Mouse (Mus musculus) midbrain, embryonic 16.5 days (tissue): ENCODE results near the gene Gpr157. TPM values are rescaled to one million over a fixed set of nuclear protein-coding genes. Genes with fewer than 3 reads are reported as not detected.
A peak's percentile ranks its signal among the peaks of the same experiment; 100 is the strongest.

Experiments used
- ATAC-seq: fragments of 200-750 bp; cut with Nextera tagmentation; 2 replicates; pipeline ENCODE4 v1.8.0; 2017; ENCODE audit warnings: moderate TSS enrichment
- H3K27ac ChIP-seq: fragments of 300-500 bp; sonication (generic); 2 replicates; pipeline ENCODE4 v1.5.1; 2014; ENCODE audit warnings: mild to moderate bottlenecking, low read length, mixed read lengths
- H3K27me3 ChIP-seq: fragments of 300-500 bp; sonication (generic); 2 replicates; pipeline ENCODE4 v1.6.1; 2014; ENCODE audit warnings: low read depth, low read length, mixed read lengths; ENCODE audit not compliant: control insufficient read depth, insufficient read depth
- H3K36me3 ChIP-seq: fragments of 300-500 bp; sonication (generic); 2 replicates; pipeline ENCODE4 v1.6.1; 2014; ENCODE audit warnings: mild to moderate bottlenecking, low read length, moderate library complexity, mixed read lengths; ENCODE audit not compliant: control insufficient read depth, insufficient read depth
- H3K4me1 ChIP-seq: fragments of 300-500 bp; sonication (generic); 2 replicates; pipeline ENCODE4 v1.6.1; 2014; ENCODE audit warnings: mild to moderate bottlenecking, low read length, mixed read lengths; ENCODE audit not compliant: control insufficient read depth, insufficient read depth
- H3K4me2 ChIP-seq: fragments of 300-500 bp; sonication (generic); 2 replicates; pipeline ENCODE4 v1.6.1; 2014; ENCODE audit warnings: mild to moderate bottlenecking, low read length, mixed read lengths
- H3K4me3 ChIP-seq: fragments of 300-500 bp; sonication (generic); 2 replicates; pipeline ENCODE4 v1.5.1; 2014; ENCODE audit warnings: low read depth, mild to moderate bottlenecking, low read length, moderate library complexity, mixed read lengths
- H3K9ac ChIP-seq: fragments of 300-500 bp; sonication (generic); 2 replicates; pipeline ENCODE4 v1.6.1; 2014; ENCODE audit warnings: low read depth, low read length, mixed read lengths
- H3K9me3 ChIP-seq: fragments of 300-500 bp; sonication (generic); replicated peaks from 2 replicates; pipeline ENCODE4 v1.6.1; 2014; ENCODE audit warnings: mild to moderate bottlenecking, low read length, mixed read lengths; ENCODE audit not compliant: control insufficient read depth, poor library complexity, severe bottlenecking
- WGBS: fragments of 180-500 bp; shearing (Covaris S2); extraction: QIAGEN DNeasy Blood & Tissue Kit; methylation state at CpG from one replicate; pipeline ENCODE4 v1.1.7; 2014; 5-methylcytosine and 5-hydroxymethylcytosine counted together
- polyA plus RNA-seq: library from polyadenylated mRNA; unstranded; fragments of >200 nt; fragmentation: Nextera tagmentation; extraction: Ambion mirVana; gene quantifications from 2 replicates; pipeline ENCODE4 v1.2.1, GENCODE M21; 2015

Gpr157 gene
- polyA plus RNA-seq, 1 experiment from 2014 or later = 0.26 TPM

GRCm38 (mm10) chr4:150122476-150122875 lies 35.3 kb downstream of the Gpr157 start:
- no peaks in the 10 kb centered on the region for H3K36me3 ChIP-seq
- no peak overlapping the region for H3K4me2 ChIP-seq
- H3K27me3 ChIP-seq = no peaks in the 10 kb centered on the region
- WGBS = 67% methylated on average over 3 of the region's 3 CpGs
- ATAC-seq = no peak
- H3K4me3 ChIP-seq = no peak overlapping the region
- H3K4me1 ChIP-seq = no peaks in the 10 kb centered on the region
- H3K27ac ChIP-seq = no peak overlapping the region
- H3K9me3 ChIP-seq = no peaks in the 10 kb centered on the region
- H3K9ac ChIP-seq = no peak overlapping the region

GRCm38 (mm10) chr4:150126373-150126772 lies 39.2 kb downstream of the Gpr157 start:
- H3K9ac ChIP-seq = no peak overlapping the region
- WGBS = 86% methylated on average over 5 of the region's 5 CpGs
- H3K27me3 ChIP-seq = no peaks in the 10 kb centered on the region
- no peaks in the 10 kb centered on the region for H3K36me3 ChIP-seq
- no peaks in the 10 kb centered on the region for H3K4me1 ChIP-seq
- H3K9me3 ChIP-seq = no peaks in the 10 kb centered on the region
- no peak overlapping the region for H3K4me3 ChIP-seq
- no peak overlapping the region for H3K27ac ChIP-seq
- H3K4me2 ChIP-seq = no peak overlapping the region
- ATAC-seq = no peak

GRCm38 (mm10) chr4:150127894-150128293 lies 40.7 kb downstream of the Gpr157 start:
- Histone ChIP-seq H3K27me3 (no peaks in the 10 kb centered on the region), H3K9me3 (no peaks in the 10 kb centered on the region), H3K9ac (no peak overlapping the region), H3K4me1 (no peaks in the 10 kb centered on the region), H3K36me3 (no peaks in the 10 kb centered on the region), H3K27ac (no peak overlapping the region), H3K4me2 (no peak overlapping the region), H3K4me3 (no peak overlapping the region)
- 91% methylated on average over 7 of the region's 7 CpGs for WGBS
- no peak for ATAC-seq

- WGBS = 73% methylated on average over 8 of the region's 8 CpGs
- Histone ChIP-seq H3K4me2 (no peak overlapping the region), H3K36me3 (no peaks in the 10 kb centered on the region), H3K9ac (no peak overlapping the region), H3K9me3 (no peaks in the 10 kb centered on the region), H3K4me1 (no peaks in the 10 kb centered on the region), H3K4me3 (no peak overlapping the region), H3K27me3 (no peaks in the 10 kb centered on the region), H3K27ac (no peak overlapping the region)
- ATAC-seq = no peak
Measured at GRCm38 (mm10) chr4:150128571-150128970, 41.4 kb downstream of the Gpr157 start.

DNA sequence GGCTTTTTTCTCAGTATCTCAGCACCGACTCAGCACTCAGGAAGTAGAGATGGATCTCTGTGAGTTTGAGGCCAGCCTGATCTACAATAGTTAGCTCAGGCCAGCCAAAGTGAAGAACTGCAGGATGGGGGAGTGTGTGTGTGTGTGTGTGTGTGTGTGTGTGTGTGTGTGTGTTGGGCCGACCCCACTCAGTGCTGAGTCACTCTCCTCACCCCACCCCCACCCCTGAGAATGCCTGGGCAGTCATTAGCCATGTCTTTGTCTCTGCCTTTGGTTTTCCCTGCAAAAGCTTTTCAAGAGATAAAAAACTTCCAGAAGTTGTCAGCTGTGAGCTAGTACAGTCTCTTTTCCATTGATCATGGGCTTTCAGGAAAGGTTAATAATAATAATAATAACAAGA lies 43.5 kb downstream of the Gpr157 start:
- Histone ChIP-seq H3K4me1 (no peaks in the 10 kb centered on the region), H3K9me3 (no peaks in the 10 kb centered on the region), H3K4me3 (no peak overlapping the region), H3K4me2 (no peak overlapping the region), H3K36me3 (no peaks in the 10 kb centered on the region), H3K27me3 (no peaks in the 10 kb centered on the region), H3K9ac (no peak overlapping the region), H3K27ac (no peak overlapping the region)
- ATAC-seq = no peak
- WGBS = 43% methylated on average over 2 of the region's 2 CpGs

DNA sequence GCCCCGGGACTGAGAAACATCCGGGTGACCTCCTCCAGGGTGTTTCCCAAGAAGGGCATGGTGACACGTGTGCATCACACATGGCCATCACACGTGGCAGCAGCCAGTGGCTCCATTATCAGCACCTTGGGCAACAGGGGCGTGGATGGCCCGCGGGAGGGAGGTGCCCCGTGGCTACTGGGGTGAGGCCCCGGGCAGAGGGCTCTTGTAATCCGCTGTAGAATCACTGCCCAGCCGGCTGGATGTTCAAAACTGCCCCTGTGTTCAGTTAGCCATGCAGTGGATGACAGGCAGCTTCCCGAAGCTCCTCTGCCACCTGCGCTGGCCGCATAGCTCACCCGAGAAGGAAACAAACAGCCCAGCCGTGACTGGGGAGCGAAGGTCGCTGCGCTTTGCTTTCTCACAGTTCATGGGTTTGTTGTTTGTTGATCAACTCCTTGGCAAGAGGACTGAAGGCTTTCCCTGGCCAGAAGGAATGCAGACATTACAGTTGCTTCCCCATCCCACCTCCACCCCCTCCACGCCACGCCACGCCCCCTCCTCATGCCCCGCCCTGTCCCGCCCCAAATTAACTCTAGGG lies 45.6 kb downstream of the Gpr157 start:
- Histone ChIP-seq H3K27me3 (no peaks in the 10 kb centered on the region), H3K9me3 (no peaks in the 10 kb centered on the region), H3K9ac (peak overlapping the region; percentile 41; the same call in 1 of the 2 replicates), H3K4me3 (no peak overlapping the region), H3K36me3 (no peaks in the 10 kb centered on the region), H3K4me1 (no peaks in the 10 kb centered on the region), H3K4me2 (peak overlapping the region; percentile 32; the same call in 1 of the 2 replicates), H3K27ac (no peak overlapping the region)
- 30% methylated on average over 24 of the region's 24 CpGs for WGBS
- ATAC-seq = no peak

- WGBS = 88% methylated on average over 7 of the region's 7 CpGs
- no peaks in the 10 kb centered on the region; the same call in 1 of the 2 replicates for H3K4me1 ChIP-seq
- H3K4me2 ChIP-seq = no peak overlapping the region
- no peak overlapping the region for H3K4me3 ChIP-seq
- no peaks in the 10 kb centered on the region for H3K9me3 ChIP-seq
- H3K27ac ChIP-seq = no peak overlapping the region
- no peaks in the 10 kb centered on the region for H3K27me3 ChIP-seq
- ATAC-seq = no peak
- no peak overlapping the region for H3K9ac ChIP-seq
- no peaks in the 10 kb centered on the region for H3K36me3 ChIP-seq
Measured at GRCm38 (mm10) chr4:150135254-150135653, 48.1 kb downstream of the Gpr157 start.

- Histone ChIP-seq H3K4me2 (no peak overlapping the region), H3K27me3 (no peaks in the 10 kb centered on the region), H3K9me3 (no peaks in the 10 kb centered on the region), H3K27ac (no peak overlapping the region), H3K4me1 (no peaks in the 10 kb centered on the region; the same call in 1 of the 2 replicates), H3K36me3 (no peaks in the 10 kb centered on the region), H3K9ac (no peak overlapping the region), H3K4me3 (no peak overlapping the region)
- WGBS = 9% methylated on average over 10 of the region's 10 CpGs
- peak; percentile 27; the same call in 1 of the 2 replicates for ATAC-seq
Measured at GRCm38 (mm10) chr4:150136693-150137092, 49.5 kb downstream of the Gpr157 start.

GRCm38 (mm10) chr4:150137368-150138083 lies 50.4 kb downstream of the Gpr157 start:
- Histone ChIP-seq H3K27ac (no peak overlapping the region), H3K4me2 (peak overlapping the region; percentile 49), H3K36me3 (no peaks in the 10 kb centered on the region), H3K27me3 (no peaks in the 10 kb centered on the region), H3K4me1 (no peaks in the 10 kb centered on the region; the same call in 1 of the 2 replicates), H3K4me3 (no peak overlapping the region), H3K9me3 (no peaks in the 10 kb centered on the region), H3K9ac (no peak overlapping the region)
- WGBS = 87% methylated on average over 7 of the region's 7 CpGs
- 0 out of 2 replicates have a peak, but pooled peaks have one; percentile 5 for ATAC-seq
